Mouse (Mus musculus) hindbrain, embryonic 16.5 days (tissue): ENCODE measurements around the gene Gm10961. TPM values are rescaled to one million over a fixed set of nuclear protein-coding genes. Genes with fewer than 3 reads are reported as not detected.

Experiments used
- ATAC-seq: fragments of 200-750 bp; cut with Nextera tagmentation; 2 replicates; pipeline ENCODE4 v1.8.0; 2017; ENCODE audit warnings: moderate TSS enrichment, moderate library complexity
- H3K27ac ChIP-seq: fragments of 300-500 bp; sonication (generic); 2 replicates; pipeline ENCODE4 v1.5.1; 2014; ENCODE audit warnings: low read depth, mild to moderate bottlenecking, control low read depth, low read length, moderate library complexity
- H3K27me3 ChIP-seq: fragments of 300-500 bp; sonication (generic); replicated peaks from 2 replicates; pipeline ENCODE4 v1.6.1; 2014; ENCODE audit warnings: low read length; ENCODE audit not compliant: control insufficient read depth, insufficient read depth
- H3K36me3 ChIP-seq: fragments of 300-500 bp; sonication (generic); 2 replicates; pipeline ENCODE4 v1.6.1; 2014; ENCODE audit warnings: mild to moderate bottlenecking, low read length, moderate library complexity, mixed read lengths; ENCODE audit not compliant: control insufficient read depth, insufficient read depth
- H3K4me1 ChIP-seq: fragments of 300-500 bp; sonication (generic); 2 replicates; pipeline ENCODE4 v1.6.1; 2014; ENCODE audit warnings: low read depth, low read length; ENCODE audit not compliant: control insufficient read depth, insufficient read depth
- H3K4me2 ChIP-seq: fragments of 300-500 bp; sonication (generic); 2 replicates; pipeline ENCODE4 v1.6.1; 2014; ENCODE audit warnings: mild to moderate bottlenecking, low read length, control low read depth, moderate library complexity
- H3K4me3 ChIP-seq: fragments of 300-500 bp; sonication (generic); 2 replicates; pipeline ENCODE4 v1.5.1; 2014; ENCODE audit warnings: mild to moderate bottlenecking, low read length, control low read depth, moderate library complexity
- H3K9ac ChIP-seq: fragments of 300-500 bp; sonication (generic); 2 replicates; pipeline ENCODE4 v1.6.1; 2014; ENCODE audit warnings: low read depth, mild to moderate bottlenecking, control low read depth, low read length, moderate library complexity
- H3K9me3 ChIP-seq: fragments of 300-500 bp; sonication (generic); 2 replicates; pipeline ENCODE4 v1.6.1; 2014; ENCODE audit warnings: mild to moderate bottlenecking, low read length, moderate library complexity; ENCODE audit not compliant: control insufficient read depth
- WGBS: fragments of 180-500 bp; shearing (Covaris S2); extraction: QIAGEN DNeasy Blood & Tissue Kit; methylation state at CpG from one replicate; pipeline ENCODE4 v1.1.7; 2014; 5-methylcytosine and 5-hydroxymethylcytosine counted together
- polyA plus RNA-seq: library from polyadenylated mRNA; unstranded; fragments of >200 nt; fragmentation: Nextera tagmentation; extraction: Ambion mirVana; gene quantifications from 2 replicates; pipeline ENCODE4 v1.2.1, GENCODE M21; 2015

Gm10961 gene
- polyA plus RNA-seq, 1 experiment from 2014 or later = not detected

- Histone ChIP-seq H3K9me3 (no peaks in the 10 kb centered on the region), H3K9ac (no peak overlapping the region), H3K4me3 (no peak overlapping the region), H3K27ac (no peak overlapping the region), H3K4me2 (no peak overlapping the region), H3K27me3 (no peaks in the 10 kb centered on the region), H3K36me3 (peaks cover 21% of the 10 kb centered on the region), H3K4me1 (no peaks in the 10 kb centered on the region)
- WGBS = 43% methylated on average over 3 of the region's 3 CpGs
- peak; percentile 13; the same call in 1 of the 2 replicates for ATAC-seq
Observed at GRCm38 (mm10) chr3:107609376-107609775, 21.7 kb upstream of the Gm10961 start.

GRCm38 (mm10) chr3:107611394-107611793 is 19.7 kb upstream of the Gm10961 start:
- no peak overlapping the region for H3K4me3 ChIP-seq
- H3K4me1 ChIP-seq = no peaks in the 10 kb centered on the region
- peaks cover 39% of the 10 kb centered on the region for H3K36me3 ChIP-seq
- H3K9me3 ChIP-seq = no peaks in the 10 kb centered on the region
- no peak overlapping the region for H3K9ac ChIP-seq
- H3K4me2 ChIP-seq = no peak overlapping the region
- 68% methylated on average over 4 of the region's 4 CpGs for WGBS
- no peaks in the 10 kb centered on the region for H3K27me3 ChIP-seq
- H3K27ac ChIP-seq = no peak overlapping the region
- no peak for ATAC-seq

- H3K36me3 ChIP-seq = peaks cover 55% of the 10 kb centered on the region
Observed at GRCm38 (mm10) chr3:107612902-107613525, 18.1 kb upstream of the Gm10961 start.

GRCm38 (mm10) chr3:107617800-107618199 is 13.3 kb upstream of the Gm10961 start:
- WGBS = 100% methylated on average over 3 of the region's 3 CpGs
- H3K27ac ChIP-seq = no peak overlapping the region
- H3K9me3 ChIP-seq = no peaks in the 10 kb centered on the region
- H3K4me1 ChIP-seq = no peaks in the 10 kb centered on the region
- no peaks in the 10 kb centered on the region for H3K27me3 ChIP-seq
- peaks cover 81% of the 10 kb centered on the region for H3K36me3 ChIP-seq
- no peak overlapping the region for H3K4me3 ChIP-seq
- H3K9ac ChIP-seq = no peak overlapping the region
- no peak overlapping the region for H3K4me2 ChIP-seq
- no peak for ATAC-seq

More at GRCm38 (mm10) chr3:107612902-107613525, 18.1 kb upstream of the Gm10961 start:
- Histone ChIP-seq H3K9me3 (no peaks in the 10 kb centered on the region), H3K4me3 (no peak overlapping the region), H3K27me3 (no peaks in the 10 kb centered on the region), H3K9ac (no peak overlapping the region), H3K4me1 (no peaks in the 10 kb centered on the region), H3K27ac (no peak overlapping the region), H3K4me2 (no peak overlapping the region)
- 89% methylated on average over 11 of the region's 11 CpGs for WGBS
- ATAC-seq = peak; percentile 49

GRCm38 (mm10) chr3:107619911-107620310 is 11.2 kb upstream of the Gm10961 start:
- no peak for ATAC-seq
- Histone ChIP-seq H3K4me2 (no peak overlapping the region), H3K27me3 (no peaks in the 10 kb centered on the region), H3K9me3 (no peaks in the 10 kb centered on the region), H3K27ac (no peak overlapping the region), H3K9ac (no peak overlapping the region), H3K36me3 (peaks cover 79% of the 10 kb centered on the region), H3K4me1 (no peaks in the 10 kb centered on the region), H3K4me3 (no peak overlapping the region)
- 81% methylated on average over 6 of the region's 6 CpGs for WGBS

GRCm38 (mm10) chr3:107621286-107622075 is 9.6 kb upstream of the Gm10961 start:
- 89% methylated on average over 21 of the region's 21 CpGs for WGBS
- no peak for ATAC-seq
- no peaks in the 10 kb centered on the region for H3K27me3 ChIP-seq
- H3K9ac ChIP-seq = no peak overlapping the region
- no peak overlapping the region for H3K4me2 ChIP-seq
- H3K4me1 ChIP-seq = no peaks in the 10 kb centered on the region
- H3K9me3 ChIP-seq = no peaks in the 10 kb centered on the region
- H3K27ac ChIP-seq = no peak overlapping the region
- peaks cover 80% of the 10 kb centered on the region for H3K36me3 ChIP-seq
- no peak overlapping the region for H3K4me3 ChIP-seq

- H3K27ac ChIP-seq = no peak overlapping the region
- no peak overlapping the region for H3K4me3 ChIP-seq
- H3K9ac ChIP-seq = no peak overlapping the region
- WGBS = 96% methylated on average over 7 of the region's 7 CpGs
- peaks cover 79% of the 10 kb centered on the region for H3K36me3 ChIP-seq
- H3K27me3 ChIP-seq = no peaks in the 10 kb centered on the region
- no peak for ATAC-seq
- H3K4me2 ChIP-seq = no peak overlapping the region
- no peaks in the 10 kb centered on the region for H3K9me3 ChIP-seq
- no peaks in the 10 kb centered on the region for H3K4me1 ChIP-seq
Observed at GRCm38 (mm10) chr3:107622537-107622936, 8.6 kb upstream of the Gm10961 start.

GRCm38 (mm10) chr3:107624424-107624823 is 6.7 kb upstream of the Gm10961 start:
- ATAC-seq = no peak
- no peaks in the 10 kb centered on the region for H3K27me3 ChIP-seq
- H3K36me3 ChIP-seq = peaks cover 67% of the 10 kb centered on the region
- H3K4me1 ChIP-seq = peaks cover 4% of the 10 kb centered on the region
- H3K4me3 ChIP-seq = no peak overlapping the region
- no peak overlapping the region for H3K9ac ChIP-seq
- H3K9me3 ChIP-seq = no peaks in the 10 kb centered on the region
- H3K4me2 ChIP-seq = no peak overlapping the region
- H3K27ac ChIP-seq = no peak overlapping the region
- 98% methylated on average over 8 of the region's 8 CpGs for WGBS

- Histone ChIP-seq H3K4me1 (peaks cover 13% of the 10 kb centered on the region), H3K9me3 (no peaks in the 10 kb centered on the region), H3K27ac (no peak overlapping the region), H3K4me2 (no peak overlapping the region), H3K36me3 (peaks cover 59% of the 10 kb centered on the region), H3K9ac (no peak overlapping the region), H3K27me3 (no peaks in the 10 kb centered on the region), H3K4me3 (no peak overlapping the region)
- WGBS = 89% methylated on average over 8 of the region's 8 CpGs
- no peak for ATAC-seq
Observed at GRCm38 (mm10) chr3:107625536-107625935, 5.6 kb upstream of the Gm10961 start.
